Mouse (Mus musculus): Measurements from ENCODE around the gene Tctex1d4. TPM values are rescaled to one million over a fixed set of nuclear protein-coding genes. Genes with fewer than 3 reads are reported as not detected.

The Tctex1d4 gene
- polyA plus RNA-seq, 1 experiment from 2014 or later, result not detected

GRCm38 (mm10) chr4:117131198-117131597 lies 4.6 kb downstream of the Tctex1d4 start:
- Histone ChIP-seq H3K36me3 (peaks cover 14% of the 10 kb centered on the region; the same call in 1 of the 2 replicates), H3K4me3 (replicated peaks) (no peak overlapping the region), H3K9me3 (replicated peaks) (no peaks in the 10 kb centered on the region), H3K9ac (no peak overlapping the region), H3K4me1 (replicated peaks) (peaks cover 47% of the 10 kb centered on the region), H3K27ac (no peak overlapping the region), H3K27me3 (peaks cover 26% of the 10 kb centered on the region), H3K4me2 (no peak overlapping the region)
- WGBS (ENCODE audit: insufficient replicate concordance), result 72% methylated on average over 6 of the region's 6 CpGs
- no peak for ATAC-seq (ENCODE audit: low read depth)
- DNase-seq, result no peak

- Histone ChIP-seq H3K27ac (no peak overlapping the region), H3K36me3 (peaks cover 14% of the 10 kb centered on the region; the same call in 1 of the 2 replicates), H3K4me2 (peak overlapping the region; percentile 97), H3K9ac (no peak overlapping the region), H3K4me3 (replicated peaks) (peak overlapping the region; percentile 82), H3K9me3 (replicated peaks) (no peaks in the 10 kb centered on the region), H3K4me1 (replicated peaks) (peaks cover 47% of the 10 kb centered on the region), H3K27me3 (peaks cover 26% of the 10 kb centered on the region)
- ATAC-seq (ENCODE audit: low read depth) (no peak), DNase-seq (no peak)
- 50% methylated on average over 7 of the region's 7 CpGs for WGBS (ENCODE audit: insufficient replicate concordance)
These were observed 5.5 kb downstream of the Tctex1d4 start for GRCm38 (mm10) chr4:117131890-117132793.

- 20% methylated on average over 11 of the region's 11 CpGs for WGBS (ENCODE audit: insufficient replicate concordance)
- Histone ChIP-seq H3K9ac (peak overlapping the region; percentile 88; the same call in 1 of the 2 replicates), H3K36me3 (peaks cover 14% of the 10 kb centered on the region; the same call in 1 of the 2 replicates), H3K4me3 (replicated peaks) (peak overlapping the region; percentile 82), H3K27ac (no peak overlapping the region), H3K27me3 (peaks cover 26% of the 10 kb centered on the region), H3K9me3 (replicated peaks) (no peaks in the 10 kb centered on the region), H3K4me1 (replicated peaks) (peaks cover 47% of the 10 kb centered on the region), H3K4me2 (peak overlapping the region; percentile 97)
- DNase-seq, result no peak
- no peak for ATAC-seq (ENCODE audit: low read depth)
These were observed 6.2 kb downstream of the Tctex1d4 start for GRCm38 (mm10) chr4:117132794-117133143.

GRCm38 (mm10) chr4:117133366-117133796 lies 6.8 kb downstream of the Tctex1d4 start:
- Histone ChIP-seq H3K27ac (no peak overlapping the region), H3K9me3 (replicated peaks) (no peaks in the 10 kb centered on the region), H3K27me3 (peaks cover 26% of the 10 kb centered on the region), H3K4me3 (replicated peaks) (peak overlapping the region; percentile 82), H3K36me3 (peaks cover 10% of the 10 kb centered on the region; the same call in 1 of the 2 replicates), H3K4me1 (replicated peaks) (peaks cover 51% of the 10 kb centered on the region), H3K9ac (peak overlapping the region; percentile 88), H3K4me2 (peak overlapping the region; percentile 97)
- no peak for DNase-seq
- 1% methylated on average over 41 of the region's 42 CpGs for WGBS (ENCODE audit: insufficient replicate concordance)
- ATAC-seq (ENCODE audit: low read depth), result no peak; the same call in 1 of the 2 replicates

GRCm38 (mm10) chr4:117133817-117134600 lies 7.4 kb downstream of the Tctex1d4 start, which contains the start of gene Plk3:
Gene Plk3, minus strand, starts transcription at chr4:117133963.
- Histone ChIP-seq H3K9ac (peak within 1 kb of the TSS; percentile 88), H3K36me3 (0 out of 2 replicates have a peak, but pooled peaks cover 6% of the 10 kb centered on the region), H3K4me3 (replicated peaks) (peak within 1 kb of the TSS; percentile 82), H3K27me3 (peaks cover 26% of the 10 kb centered on the region), H3K27ac (peak within 1 kb of the TSS; percentile 58), H3K9me3 (replicated peaks) (no peaks in the 10 kb centered on the region), H3K4me1 (replicated peaks) (peaks cover 56% of the 10 kb centered on the region), H3K4me2 (peak within 1 kb of the TSS; percentile 97)
- peak; percentile 84 for ATAC-seq (ENCODE audit: low read depth)
- peak; percentile 95 for DNase-seq
- 3% methylated on average over 48 of the region's 48 CpGs for WGBS (ENCODE audit: insufficient replicate concordance)

GRCm38 (mm10) chr4:117134601-117134995 lies 8.0 kb downstream of the Tctex1d4 start:
- WGBS (ENCODE audit: insufficient replicate concordance), result 29% methylated on average over 2 of the region's 2 CpGs
- H3K9me3 ChIP-seq (replicated peaks), result no peaks in the 10 kb centered on the region
- ATAC-seq (ENCODE audit: low read depth), result no peak
- peak overlapping the region; percentile 88 for H3K9ac ChIP-seq
- peaks cover 26% of the 10 kb centered on the region for H3K27me3 ChIP-seq
- H3K36me3 ChIP-seq, result 0 out of 2 replicates have a peak, but pooled peaks cover 2% of the 10 kb centered on the region
- H3K4me2 ChIP-seq, result peak overlapping the region; percentile 97
- H3K4me3 ChIP-seq (replicated peaks), result no peak overlapping the region
- H3K27ac ChIP-seq, result peak overlapping the region; percentile 58
- no peak for DNase-seq
- H3K4me1 ChIP-seq (replicated peaks), result peaks cover 60% of the 10 kb centered on the region

GRCm38 (mm10) chr4:117136034-117136433 lies 9.4 kb downstream of the Tctex1d4 start:
- 12% methylated on average over 8 of the region's 8 CpGs for WGBS (ENCODE audit: insufficient replicate concordance)
- Histone ChIP-seq H3K4me1 (replicated peaks) (peaks cover 61% of the 10 kb centered on the region), H3K4me2 (peak overlapping the region; percentile 25), H3K9ac (peak overlapping the region; percentile 20), H3K4me3 (replicated peaks) (no peak overlapping the region), H3K27me3 (peaks cover 26% of the 10 kb centered on the region), H3K27ac (peak overlapping the region; percentile 72), H3K9me3 (replicated peaks) (no peaks in the 10 kb centered on the region), H3K36me3 (0 out of 2 replicates have a peak, but pooled peaks cover 2% of the 10 kb centered on the region)
- peak; percentile 54 for DNase-seq
- ATAC-seq (ENCODE audit: low read depth), result peak; percentile 68

- peak overlapping the region; percentile 15 for H3K27ac ChIP-seq
These were observed 12.0 kb downstream of the Tctex1d4 start for GRCm38 (mm10) chr4:117138295-117139216.

GRCm38 (mm10) chr4:117139217-117139612 lies 12.6 kb downstream of the Tctex1d4 start:
- Histone ChIP-seq H3K36me3 (no peaks in the 10 kb centered on the region), H3K4me3 (replicated peaks) (no peak overlapping the region), H3K9me3 (replicated peaks) (no peaks in the 10 kb centered on the region), H3K4me2 (no peak overlapping the region), H3K27me3 (peaks cover 14% of the 10 kb centered on the region), H3K27ac (peak overlapping the region; percentile 15), H3K9ac (no peak overlapping the region), H3K4me1 (replicated peaks) (peaks cover 40% of the 10 kb centered on the region)
- WGBS (ENCODE audit: insufficient replicate concordance), result 0% methylated on average over 2 of the region's 2 CpGs
- ATAC-seq (ENCODE audit: low read depth) (no peak; the same call in 1 of the 2 replicates), DNase-seq (peak; percentile 55)

More at GRCm38 (mm10) chr4:117138295-117139216, 12.0 kb downstream of the Tctex1d4 start:
- no peaks in the 10 kb centered on the region for H3K9me3 ChIP-seq (replicated peaks)
- DNase-seq (no peak), ATAC-seq (ENCODE audit: low read depth) (no peak)
- no peak overlapping the region for H3K4me2 ChIP-seq
- no peak overlapping the region for H3K9ac ChIP-seq
- H3K4me3 ChIP-seq (replicated peaks), result no peak overlapping the region
- H3K27me3 ChIP-seq, result peaks cover 13% of the 10 kb centered on the region
- H3K4me1 ChIP-seq (replicated peaks), result peaks cover 44% of the 10 kb centered on the region
- no peaks in the 10 kb centered on the region for H3K36me3 ChIP-seq
- WGBS (ENCODE audit: insufficient replicate concordance), result 56% methylated on average over 16 of the region's 17 CpGs

- H3K4me3 ChIP-seq (replicated peaks), result no peak overlapping the region
- DNase-seq, result no peak
- H3K27ac ChIP-seq, result no peak overlapping the region
- H3K27me3 ChIP-seq, result peaks cover 16% of the 10 kb centered on the region
- H3K9ac ChIP-seq, result no peak overlapping the region
- WGBS (ENCODE audit: insufficient replicate concordance), result 31% methylated on average over 4 of the region's 4 CpGs
- no peak overlapping the region for H3K4me2 ChIP-seq
- no peaks in the 10 kb centered on the region for H3K36me3 ChIP-seq
- no peaks in the 10 kb centered on the region for H3K9me3 ChIP-seq (replicated peaks)
- peaks cover 27% of the 10 kb centered on the region for H3K4me1 ChIP-seq (replicated peaks)
- ATAC-seq (ENCODE audit: low read depth), result no peak
These were observed 14.0 kb downstream of the Tctex1d4 start for GRCm38 (mm10) chr4:117140613-117141012.

All from liver, embryonic 13.5 days (tissue).